Mouse (Mus musculus): ENCODE results near the gene Fstl1.

- TF ChIP-seq ZNF384 (IDR thresholded peaks at IDR 0.05; ENCODE audit: low read depth, low read length) (no peak), MAFK (IDR thresholded peaks at IDR 0.05; ENCODE audit: insufficient read depth, low read depth, low read length) (no peak), ZC3H11A (IDR thresholded peaks at IDR 0.05; ENCODE audit: borderline replicate concordance, low read depth, low read length) (no peak), HCFC1 (IDR thresholded peaks at IDR 0.05; ENCODE audit: borderline replicate concordance, insufficient read depth, low read length) (no peak)
These were observed 22.2 kb upstream of the Fstl1 start for GRCm38 (mm10) chr16:37754483-37754882.
